Mouse (Mus musculus): ENCODE measurements at regions not wholly inside any gene's neighbourhood (a gene's known extent, or its start where the extent isn't known, plus 50 kb on each side); places are given as distances from the start of the nearest gene placed in this dataset.

DNA sequence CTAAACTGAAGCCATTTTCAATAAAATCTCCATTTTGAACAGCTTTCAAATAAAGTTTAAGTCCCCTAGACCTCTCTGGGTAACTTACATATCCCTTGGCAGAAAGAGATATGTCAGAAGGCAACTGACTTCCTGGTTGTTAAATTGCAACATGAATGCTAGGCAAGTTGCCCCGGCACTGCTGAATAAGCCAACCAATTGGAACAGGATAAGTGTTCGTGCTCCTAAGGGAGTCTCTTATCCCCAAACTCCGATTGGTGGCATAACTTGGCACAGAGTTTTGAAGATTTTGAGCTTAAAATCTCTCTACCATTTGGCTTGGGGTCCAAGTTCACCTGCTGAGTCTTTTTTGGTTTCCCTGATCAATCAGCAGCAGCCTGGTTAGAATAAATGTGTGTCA lies 147.4 kb downstream of the Plxna1 start:
- WGBS, result 64% methylated on average over 3 of the region's 3 CpGs
- Histone ChIP-seq H3K4me2 (ENCODE audit: low read length) (no peak overlapping the region), H3K4me3 (ENCODE audit: low read length) (no peak overlapping the region), H3K9me3 (ENCODE audit: control insufficient read depth, low read length) (no peaks in the 10 kb centered on the region), H3K27ac (ENCODE audit: low read depth, low read length) (no peak overlapping the region), H3K4me1 (ENCODE audit: control insufficient read depth, insufficient read depth, low read depth, low read length) (no peaks in the 10 kb centered on the region), H3K9ac (ENCODE audit: low read depth, low read length) (no peak overlapping the region), H3K27me3 (replicated peaks; ENCODE audit: control insufficient read depth, insufficient read depth, low read length) (no peaks in the 10 kb centered on the region), H3K36me3 (ENCODE audit: control insufficient read depth, insufficient read depth, low read length) (no peaks in the 10 kb centered on the region)
- ATAC-seq, result no peak

DNA sequence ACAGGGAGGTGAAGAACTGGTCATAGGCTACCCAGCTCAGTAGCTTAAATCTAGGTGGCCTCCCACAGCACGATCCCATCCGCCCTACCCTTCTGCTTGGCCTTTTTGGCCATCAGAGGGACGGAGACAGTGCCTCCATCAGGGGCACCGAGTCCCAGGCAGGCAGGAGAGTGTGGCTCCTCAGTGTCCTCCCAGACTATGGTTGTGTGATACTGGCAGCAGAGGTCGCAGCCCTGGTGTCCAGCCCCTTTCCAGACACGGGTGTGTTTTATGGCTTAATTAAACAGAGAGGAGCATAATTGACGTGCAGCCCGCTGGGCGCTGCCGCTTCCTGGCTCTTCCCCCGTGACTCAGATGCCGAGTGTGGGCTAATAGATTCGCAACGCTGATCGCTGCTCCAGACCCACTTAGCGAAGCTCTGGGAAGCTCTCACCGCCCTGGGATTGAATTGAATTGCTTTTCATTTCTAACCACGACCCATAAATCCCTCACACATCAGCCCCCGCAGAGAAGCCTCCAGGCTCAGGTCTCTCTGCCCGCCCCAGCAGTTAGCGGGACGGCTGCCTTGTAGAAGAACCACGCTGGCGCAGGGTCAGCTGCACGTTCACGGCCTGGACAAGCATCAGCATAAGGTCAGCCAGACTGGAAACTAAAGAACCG lies 126.9 kb downstream of the Plxna1 start:
- WGBS, result 9% methylated on average over 27 of the region's 27 CpGs
- Histone ChIP-seq H3K9ac (ENCODE audit: low read depth, low read length) (peak overlapping the region; percentile 52; the same call in 1 of the 2 replicates), H3K27ac (ENCODE audit: low read depth, low read length) (peak overlapping the region; percentile 23; the same call in 1 of the 2 replicates)

DNA sequence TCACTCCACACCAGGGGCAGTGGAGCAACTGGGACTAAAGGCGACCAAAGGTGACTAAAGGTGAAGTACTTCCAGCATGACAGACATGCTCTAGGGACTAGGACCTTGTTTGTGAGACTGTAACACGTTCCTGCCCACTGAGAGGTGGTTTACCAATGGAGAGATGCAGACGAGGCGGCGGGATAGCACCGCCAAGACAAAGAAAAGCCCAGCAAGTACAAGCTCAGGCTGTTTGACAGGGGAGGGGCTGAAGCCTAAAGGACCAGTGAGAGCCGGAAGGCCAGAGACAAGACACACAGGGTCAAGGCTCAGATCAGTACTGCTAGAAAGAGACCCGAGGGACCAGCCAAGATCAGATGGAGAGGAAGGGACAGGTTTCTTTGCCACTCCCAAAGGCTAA lies 126.2 kb downstream of the Plxna1 start:
- H3K9me3 ChIP-seq (ENCODE audit: control insufficient read depth, low read length), result no peaks in the 10 kb centered on the region
- peak overlapping the region; percentile 39; the same call in 1 of the 2 replicates for H3K27ac ChIP-seq (ENCODE audit: low read depth, low read length)
- H3K4me1 ChIP-seq (ENCODE audit: control insufficient read depth, insufficient read depth, low read depth, low read length), result peaks cover 49% of the 10 kb centered on the region
- H3K27me3 ChIP-seq (replicated peaks; ENCODE audit: control insufficient read depth, insufficient read depth, low read length), result no peaks in the 10 kb centered on the region
- no peaks in the 10 kb centered on the region for H3K36me3 ChIP-seq (ENCODE audit: control insufficient read depth, insufficient read depth, low read length)
- WGBS, result 17% methylated on average over 8 of the region's 8 CpGs
- H3K9ac ChIP-seq (ENCODE audit: low read depth, low read length), result peak overlapping the region; percentile 22; the same call in 1 of the 2 replicates
- H3K4me2 ChIP-seq (ENCODE audit: low read length), result peak overlapping the region; percentile 46; the same call in 1 of the 2 replicates
- H3K4me3 ChIP-seq (ENCODE audit: low read length), result no peak overlapping the region
- no peak for ATAC-seq

More for the DNA sequence above, 126.9 kb downstream of the Plxna1 start:
- no peaks in the 10 kb centered on the region for H3K9me3 ChIP-seq (ENCODE audit: control insufficient read depth, low read length)
- peak overlapping the region; percentile 46 for H3K4me2 ChIP-seq (ENCODE audit: low read length)
- H3K27me3 ChIP-seq (replicated peaks; ENCODE audit: control insufficient read depth, insufficient read depth, low read length), result no peaks in the 10 kb centered on the region
- H3K4me3 ChIP-seq (ENCODE audit: low read length), result peak overlapping the region; percentile 8
- H3K4me1 ChIP-seq (ENCODE audit: control insufficient read depth, insufficient read depth, low read depth, low read length), result peaks cover 49% of the 10 kb centered on the region
- H3K36me3 ChIP-seq (ENCODE audit: control insufficient read depth, insufficient read depth, low read length), result no peaks in the 10 kb centered on the region
- ATAC-seq, result peak; percentile 46

DNA sequence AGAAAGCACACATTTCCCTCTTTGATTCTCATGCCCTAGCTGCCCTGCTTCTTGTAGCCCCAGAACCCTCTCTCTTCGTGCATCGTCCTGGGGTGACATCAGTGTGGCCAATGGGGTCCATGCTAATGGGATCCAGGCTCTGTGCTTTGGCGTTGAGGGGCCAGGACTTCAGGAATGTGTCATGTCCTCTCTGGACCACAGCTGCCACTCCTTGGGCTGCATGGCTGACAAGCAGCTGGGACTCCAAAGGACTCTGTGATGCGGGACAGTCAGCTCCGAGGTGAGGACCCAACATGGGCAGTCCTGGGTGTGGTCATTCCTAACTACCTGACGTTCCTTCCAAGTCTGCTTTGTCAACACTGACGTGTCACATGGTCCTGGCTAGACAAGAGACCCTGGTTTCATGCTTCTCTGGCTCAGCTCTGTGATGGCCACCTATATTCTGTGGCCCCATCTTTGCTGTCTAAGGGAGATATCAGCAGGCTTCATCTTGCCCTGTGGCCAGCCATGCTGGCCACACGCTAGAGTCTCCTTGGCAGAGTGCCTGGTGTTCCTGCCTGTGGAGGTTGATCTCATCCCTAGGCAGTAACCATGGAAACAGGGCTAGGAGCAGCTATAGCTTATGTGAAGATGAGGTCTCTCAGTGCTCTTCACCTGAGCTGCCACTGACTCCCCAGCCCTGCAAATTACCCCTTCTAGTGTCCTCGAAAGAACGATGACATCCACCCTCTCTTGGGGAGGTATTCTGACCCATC lies 125.4 kb downstream of the Plxna1 start:
- Histone ChIP-seq H3K27ac (ENCODE audit: low read depth, low read length) (no peak overlapping the region), H3K4me1 (ENCODE audit: control insufficient read depth, insufficient read depth, low read depth, low read length) (peaks cover 49% of the 10 kb centered on the region), H3K27me3 (replicated peaks; ENCODE audit: control insufficient read depth, insufficient read depth, low read length) (no peaks in the 10 kb centered on the region), H3K9ac (ENCODE audit: low read depth, low read length) (no peak overlapping the region), H3K36me3 (ENCODE audit: control insufficient read depth, insufficient read depth, low read length) (no peaks in the 10 kb centered on the region), H3K4me2 (ENCODE audit: low read length) (no peak overlapping the region), H3K9me3 (ENCODE audit: control insufficient read depth, low read length) (no peaks in the 10 kb centered on the region), H3K4me3 (ENCODE audit: low read length) (no peak overlapping the region)
- peak; percentile 60 for ATAC-seq
- 67% methylated on average over 10 of the region's 10 CpGs for WGBS

DNA sequence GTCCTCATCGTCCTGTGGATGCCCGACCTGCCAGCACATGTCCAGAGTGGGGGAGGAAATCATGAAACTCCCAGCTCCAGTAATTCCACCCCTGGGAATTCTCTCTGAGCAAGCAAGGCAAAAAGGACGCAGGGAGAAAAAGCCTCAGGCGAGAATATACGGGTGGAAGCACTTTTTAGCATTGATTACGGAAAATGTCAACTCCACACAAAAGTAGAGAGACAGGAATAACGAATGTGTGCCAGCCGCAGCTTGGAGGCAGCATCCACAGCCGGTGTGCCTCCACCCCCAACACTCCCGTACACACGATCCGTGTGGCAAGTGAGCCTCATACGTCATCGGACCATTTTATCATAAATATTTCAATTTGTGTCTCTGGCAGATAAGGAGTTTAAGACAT lies 123.5 kb downstream of the Plxna1 start:
- peaks cover 49% of the 10 kb centered on the region for H3K4me1 ChIP-seq (ENCODE audit: control insufficient read depth, insufficient read depth, low read depth, low read length)
- no peak for ATAC-seq

DNA sequence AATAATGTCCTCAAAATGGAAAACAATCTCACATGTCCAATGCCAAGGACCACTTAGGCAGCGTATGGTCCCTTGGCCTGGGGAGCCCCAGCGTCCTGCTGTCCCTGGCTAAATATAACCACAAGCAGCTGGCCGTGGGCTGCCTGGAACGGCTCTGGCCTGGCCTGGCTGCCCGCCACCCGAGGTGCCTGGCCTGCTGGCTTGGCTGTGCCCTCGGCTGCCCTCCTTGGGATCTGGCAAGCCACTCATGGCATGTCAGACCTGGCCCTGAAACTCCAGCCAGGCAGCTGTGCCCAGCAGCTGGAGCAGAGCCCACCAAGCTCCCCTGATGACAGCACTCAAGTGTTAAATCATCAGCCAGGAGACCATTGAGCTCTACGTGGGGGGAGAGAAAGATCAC lies 122.9 kb downstream of the Plxna1 start:
- no peaks in the 10 kb centered on the region for H3K9me3 ChIP-seq (ENCODE audit: control insufficient read depth, low read length)
- H3K27ac ChIP-seq (ENCODE audit: low read depth, low read length), result peak overlapping the region; percentile 76
- H3K4me3 ChIP-seq (ENCODE audit: low read length), result no peak overlapping the region
- H3K36me3 ChIP-seq (ENCODE audit: control insufficient read depth, insufficient read depth, low read length), result no peaks in the 10 kb centered on the region
- ATAC-seq, result 0 out of 2 replicates have a peak, but pooled peaks have one; percentile 6
- H3K27me3 ChIP-seq (replicated peaks; ENCODE audit: control insufficient read depth, insufficient read depth, low read length), result no peaks in the 10 kb centered on the region
- peak overlapping the region; percentile 47; the same call in 1 of the 2 replicates for H3K9ac ChIP-seq (ENCODE audit: low read depth, low read length)
- WGBS, result 39% methylated on average over 8 of the region's 8 CpGs
- no peak overlapping the region for H3K4me2 ChIP-seq (ENCODE audit: low read length)
- H3K4me1 ChIP-seq (ENCODE audit: control insufficient read depth, insufficient read depth, low read depth, low read length), result peaks cover 49% of the 10 kb centered on the region

More for the DNA sequence above, 123.5 kb downstream of the Plxna1 start:
- Histone ChIP-seq H3K9ac (ENCODE audit: low read depth, low read length) (peak overlapping the region; percentile 11; the same call in 1 of the 2 replicates), H3K9me3 (ENCODE audit: control insufficient read depth, low read length) (no peaks in the 10 kb centered on the region), H3K4me3 (ENCODE audit: low read length) (no peak overlapping the region), H3K4me2 (ENCODE audit: low read length) (peak overlapping the region; percentile 20; the same call in 1 of the 2 replicates), H3K36me3 (ENCODE audit: control insufficient read depth, insufficient read depth, low read length) (no peaks in the 10 kb centered on the region), H3K27me3 (replicated peaks; ENCODE audit: control insufficient read depth, insufficient read depth, low read length) (no peaks in the 10 kb centered on the region), H3K27ac (ENCODE audit: low read depth, low read length) (no peak overlapping the region)
- WGBS, result 26% methylated on average over 14 of the region's 14 CpGs

DNA sequence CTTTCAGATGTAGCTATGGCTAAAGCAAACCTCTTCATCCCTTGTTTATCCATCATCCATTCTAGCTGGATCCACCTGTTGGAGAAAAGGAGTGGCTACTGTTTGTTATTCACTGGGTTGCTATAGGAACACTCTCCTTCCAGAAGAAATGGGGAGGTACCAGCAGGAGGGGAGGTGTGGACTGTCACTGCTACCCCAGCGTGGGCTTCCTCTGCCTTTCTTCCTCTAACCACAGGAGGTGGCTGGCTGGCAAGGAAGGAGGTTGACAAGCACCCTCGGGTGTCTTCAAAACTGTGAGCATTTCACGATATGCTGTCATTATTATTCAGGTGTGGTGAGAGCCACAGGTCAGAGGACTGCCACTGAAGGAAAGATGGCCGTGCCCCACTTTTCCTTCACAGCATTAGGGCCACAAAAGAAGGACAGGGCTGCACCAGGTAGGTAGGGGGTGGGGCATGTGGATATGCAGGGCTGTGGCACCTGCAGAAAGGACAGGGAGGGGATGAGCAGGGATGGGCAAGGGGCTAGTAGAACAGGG lies 122.2 kb downstream of the Plxna1 start:
- Histone ChIP-seq H3K36me3 (ENCODE audit: control insufficient read depth, insufficient read depth, low read length) (no peaks in the 10 kb centered on the region), H3K9me3 (ENCODE audit: control insufficient read depth, low read length) (no peaks in the 10 kb centered on the region), H3K4me2 (ENCODE audit: low read length) (no peak overlapping the region), H3K27me3 (replicated peaks; ENCODE audit: control insufficient read depth, insufficient read depth, low read length) (no peaks in the 10 kb centered on the region), H3K4me3 (ENCODE audit: low read length) (no peak overlapping the region), H3K27ac (ENCODE audit: low read depth, low read length) (no peak overlapping the region), H3K9ac (ENCODE audit: low read depth, low read length) (no peak overlapping the region), H3K4me1 (ENCODE audit: control insufficient read depth, insufficient read depth, low read depth, low read length) (peaks cover 48% of the 10 kb centered on the region)
- ATAC-seq, result no peak
- WGBS, result 12% methylated on average over 4 of the region's 4 CpGs

DNA sequence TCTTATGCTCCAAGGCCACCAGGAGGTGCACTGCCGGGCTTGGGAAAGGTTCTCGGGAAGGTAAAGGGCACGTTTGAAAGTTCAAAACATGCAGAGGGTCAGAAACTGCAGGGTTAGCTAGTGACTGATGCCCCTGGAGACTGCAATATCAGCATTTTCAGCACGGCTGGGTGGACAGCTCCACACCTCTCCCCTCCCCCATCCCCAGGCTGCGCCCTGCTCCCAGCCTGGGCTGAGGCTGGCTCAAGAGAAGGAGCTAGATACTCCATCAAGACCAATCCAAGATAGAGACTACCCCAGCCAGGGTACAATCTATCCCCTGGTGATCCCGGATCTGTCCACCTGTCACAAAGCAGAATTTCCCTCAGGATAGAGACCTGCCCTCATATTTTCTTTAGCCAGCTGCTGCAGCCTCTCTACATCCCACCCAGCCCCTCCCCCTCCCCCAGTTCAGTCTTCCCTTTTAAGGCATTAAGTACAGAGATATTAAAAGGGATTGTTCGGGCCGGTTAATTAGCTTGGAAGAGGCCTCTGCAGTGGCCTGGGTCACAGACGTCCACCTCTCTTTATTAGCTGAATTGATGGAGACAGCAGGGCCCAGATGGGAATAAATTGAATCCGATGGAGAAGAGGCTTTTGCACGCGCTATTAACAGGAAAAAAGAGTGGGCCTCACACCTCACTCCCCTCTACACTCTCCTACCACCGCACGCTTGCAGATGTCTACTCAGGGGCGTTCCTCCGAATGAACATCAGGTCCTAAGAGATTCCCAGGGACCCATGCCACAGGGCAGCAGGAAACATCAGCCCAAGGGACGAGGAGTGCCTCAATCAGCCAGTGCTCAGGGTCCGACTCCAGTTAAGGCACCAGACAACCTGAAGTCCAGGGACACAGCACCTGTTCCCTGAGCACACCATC lies 119.8 kb downstream of the Plxna1 start:
- Histone ChIP-seq H3K36me3 (ENCODE audit: control insufficient read depth, insufficient read depth, low read length) (no peaks in the 10 kb centered on the region), H3K27ac (ENCODE audit: low read depth, low read length) (no peak overlapping the region), H3K9ac (ENCODE audit: low read depth, low read length) (no peak overlapping the region), H3K9me3 (ENCODE audit: control insufficient read depth, low read length) (no peaks in the 10 kb centered on the region), H3K27me3 (replicated peaks; ENCODE audit: control insufficient read depth, insufficient read depth, low read length) (no peaks in the 10 kb centered on the region), H3K4me1 (ENCODE audit: control insufficient read depth, insufficient read depth, low read depth, low read length) (peaks cover 25% of the 10 kb centered on the region), H3K4me2 (ENCODE audit: low read length) (no peak overlapping the region), H3K4me3 (ENCODE audit: low read length) (no peak overlapping the region)
- peak; percentile 24; the same call in 1 of the 2 replicates for ATAC-seq
- WGBS, result 17% methylated on average over 18 of the region's 18 CpGs

Measured in hindbrain, embryonic 16.5 days (tissue).